Mouse (Mus musculus): ENCODE data around the gene Kiss1r. TPM values are rescaled to one million over a fixed set of nuclear protein-coding genes. Genes with fewer than 3 reads are reported as not detected.
"Not testable (repeated sequence)": the region's sequence is repeated elsewhere in the genome, so short reads cannot be mapped to it uniquely, and the experiment has no call there.

The Kiss1r gene
- polyA plus RNA-seq, 1 experiment from 2014 or later = 1.4 TPM

DNA sequence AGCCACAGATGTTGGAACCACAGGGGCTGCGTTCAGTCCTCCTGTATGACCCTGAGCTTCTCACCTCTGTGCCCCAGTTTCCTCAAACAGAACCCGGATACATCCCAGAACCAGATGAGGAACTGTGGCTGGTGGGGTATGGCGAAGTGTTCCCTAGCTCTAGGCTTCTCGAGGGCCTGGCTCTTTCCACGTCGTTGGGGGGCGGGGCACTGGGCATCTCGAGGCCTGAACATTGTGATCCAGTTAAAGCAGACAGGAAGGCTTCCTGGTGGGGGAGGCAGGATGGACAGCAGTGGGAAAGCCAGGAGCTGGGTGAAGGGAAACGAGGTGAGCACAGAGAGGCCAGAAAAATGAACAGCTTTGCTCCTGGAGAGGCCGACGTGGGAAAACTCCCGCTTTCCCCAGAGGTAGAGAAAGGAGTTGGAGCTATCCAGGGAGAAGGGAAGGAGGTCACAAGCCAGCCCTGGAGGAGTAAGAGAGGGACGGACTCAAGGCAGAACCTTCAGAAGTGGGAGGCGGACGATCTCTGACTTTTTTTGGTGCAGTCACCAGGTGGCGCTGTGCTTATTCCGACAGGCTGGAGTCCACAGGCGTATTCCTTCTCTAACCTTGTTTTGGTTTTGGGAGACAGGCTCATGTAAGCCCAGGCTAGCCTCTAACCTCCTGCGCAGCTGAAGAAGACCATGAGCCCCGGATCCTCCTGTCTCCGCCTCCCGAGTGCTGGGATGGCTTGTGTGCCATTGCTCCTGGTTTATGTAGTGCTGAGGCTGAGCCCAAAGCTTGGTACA lies 33.3 kb upstream of the Kiss1r start:
- Histone ChIP-seq H3K4me1 (peaks cover 13% of the 10 kb centered on the region), H3K4me2 (replicated peaks) (no peak overlapping the region; the same call in 1 of the 2 replicates), H3K27me3 (peaks cover 13% of the 10 kb centered on the region), H3K9ac (peak overlapping the region; percentile 29; the same call in 1 of the 2 replicates), H3K4me3 (no peak overlapping the region), H3K36me3 (no peaks in the 10 kb centered on the region), H3K9me3 (no peaks in the 10 kb centered on the region), H3K27ac (no peak overlapping the region)
- 12% methylated on average over 22 of the region's 22 CpGs for WGBS
- no peak for ATAC-seq (ENCODE audit: insufficient number of reproducible peaks, insufficient read depth, low FRiP score, low TSS enrichment)

DNA sequence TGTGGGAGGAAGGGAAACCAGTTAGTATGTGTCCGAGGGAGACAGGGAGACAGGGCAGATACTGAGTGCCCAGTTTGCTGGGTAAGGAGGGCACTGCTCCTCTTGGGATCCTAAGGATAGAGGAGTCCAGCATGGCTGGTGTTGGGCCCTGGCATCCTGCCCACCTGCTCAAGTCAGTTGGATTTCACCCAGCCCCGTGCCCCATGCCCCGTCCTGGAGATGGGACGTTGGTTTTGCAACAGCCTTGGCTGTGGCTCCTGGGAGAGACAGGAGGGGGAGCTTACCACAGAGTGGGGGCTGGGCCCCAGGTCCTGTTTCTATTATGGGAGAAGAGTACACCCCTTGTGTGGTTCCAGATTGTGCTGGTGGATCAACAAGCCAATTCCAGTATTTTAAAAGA lies 32.3 kb upstream of the Kiss1r start:
- Histone ChIP-seq H3K9ac (no peak overlapping the region), H3K36me3 (no peaks in the 10 kb centered on the region), H3K4me2 (replicated peaks) (no peak overlapping the region), H3K4me1 (peaks cover 13% of the 10 kb centered on the region), H3K27ac (no peak overlapping the region), H3K9me3 (no peaks in the 10 kb centered on the region), H3K27me3 (peaks cover 13% of the 10 kb centered on the region), H3K4me3 (no peak overlapping the region)
- ATAC-seq (ENCODE audit: insufficient number of reproducible peaks, insufficient read depth, low FRiP score, low TSS enrichment) = no peak
- WGBS = 70% methylated on average over 4 of the region's 4 CpGs

DNA sequence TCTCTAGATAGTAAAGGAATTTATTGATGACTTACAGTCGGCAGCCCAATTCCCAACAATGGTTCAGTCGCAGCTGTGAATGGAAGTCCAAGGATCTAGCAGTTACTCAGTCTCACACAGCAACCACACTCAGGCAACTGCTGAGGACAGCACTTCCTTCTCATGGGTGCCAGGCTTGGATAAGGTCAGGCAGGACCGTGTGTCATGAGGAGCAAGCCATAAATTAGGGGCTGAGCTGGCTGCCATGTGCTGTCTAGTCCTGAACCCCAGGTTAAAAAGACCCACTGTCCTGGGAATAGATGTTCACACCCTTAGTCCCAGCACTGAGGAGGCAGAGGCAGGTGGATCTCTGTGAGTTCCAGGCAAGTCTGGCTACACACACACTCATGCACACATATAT lies 31.8 kb upstream of the Kiss1r start:
- H3K4me1 ChIP-seq = peaks cover 11% of the 10 kb centered on the region
- H3K27me3 ChIP-seq = peaks cover 13% of the 10 kb centered on the region
- H3K9ac ChIP-seq; H3K4me3 ChIP-seq; H3K9me3 ChIP-seq; H3K4me2 ChIP-seq (replicated peaks); ATAC-seq (ENCODE audit: insufficient number of reproducible peaks, insufficient read depth, low FRiP score, low TSS enrichment); H3K27ac ChIP-seq; H3K36me3 ChIP-seq: not testable (repeated sequence)
- WGBS = 81% methylated on average over 3 of the region's 3 CpGs

- no peak for ATAC-seq (ENCODE audit: insufficient number of reproducible peaks, insufficient read depth, low FRiP score, low TSS enrichment)
- Histone ChIP-seq H3K9me3 (no peaks in the 10 kb centered on the region), H3K4me2 (replicated peaks) (no peak within 1 kb of the TSS), H3K9ac (no peak within 1 kb of the TSS), H3K4me1 (peaks cover 11% of the 10 kb centered on the region), H3K27ac (no peak within 1 kb of the TSS), H3K36me3 (no peaks in the 10 kb centered on the region), H3K4me3 (no peak within 1 kb of the TSS), H3K27me3 (peaks cover 9% of the 10 kb centered on the region)
- 79% methylated on average over 6 of the region's 6 CpGs for WGBS
Measured at GRCm38 (mm10) chr10:79886054-79886453, 30.7 kb upstream of the Kiss1r start, which contains the start of gene Elane. TSS of gene Elane (plus strand) at chr10:79886247.

GRCm38 (mm10) chr10:79886611-79887010 lies 30.2 kb upstream of the Kiss1r start:
- H3K4me3 ChIP-seq = no peak overlapping the region
- H3K4me1 ChIP-seq = peaks cover 11% of the 10 kb centered on the region
- H3K27ac ChIP-seq = no peak overlapping the region
- ATAC-seq (ENCODE audit: insufficient number of reproducible peaks, insufficient read depth, low FRiP score, low TSS enrichment) = no peak
- H3K4me2 ChIP-seq (replicated peaks) = no peak overlapping the region
- peaks cover 8% of the 10 kb centered on the region for H3K27me3 ChIP-seq
- H3K36me3 ChIP-seq = no peaks in the 10 kb centered on the region
- 75% methylated on average over 8 of the region's 8 CpGs for WGBS
- H3K9ac ChIP-seq = no peak overlapping the region
- H3K9me3 ChIP-seq = no peaks in the 10 kb centered on the region

GRCm38 (mm10) chr10:79889386-79889785 lies 27.4 kb upstream of the Kiss1r start:
- WGBS = 78% methylated on average over 2 of the region's 2 CpGs
- no peak for ATAC-seq (ENCODE audit: insufficient number of reproducible peaks, insufficient read depth, low FRiP score, low TSS enrichment)
- no peak overlapping the region for H3K27ac ChIP-seq

GRCm38 (mm10) chr10:79890670-79891069 lies 26.1 kb upstream of the Kiss1r start, which contains the start of gene Cfd:
TSS of gene Cfd (plus strand) at chr10:79890853.
- H3K4me3 ChIP-seq = no peak within 1 kb of the TSS
- H3K4me2 ChIP-seq (replicated peaks) = no peak within 1 kb of the TSS
- H3K4me1 ChIP-seq = no peaks in the 10 kb centered on the region
- peaks cover 17% of the 10 kb centered on the region for H3K36me3 ChIP-seq
- H3K27ac ChIP-seq = no peak within 1 kb of the TSS
- no peaks in the 10 kb centered on the region for H3K27me3 ChIP-seq
- peak within 1 kb of the TSS; percentile 27 for H3K9ac ChIP-seq
- no peaks in the 10 kb centered on the region for H3K9me3 ChIP-seq
- no peak for ATAC-seq (ENCODE audit: insufficient number of reproducible peaks, insufficient read depth, low FRiP score, low TSS enrichment)
- WGBS = 47% methylated on average over 5 of the region's 5 CpGs

More at GRCm38 (mm10) chr10:79889386-79889785, 27.4 kb upstream of the Kiss1r start:
- Histone ChIP-seq H3K9me3 (no peaks in the 10 kb centered on the region), H3K27me3 (no peaks in the 10 kb centered on the region), H3K9ac (no peak overlapping the region), H3K36me3 (peaks cover 7% of the 10 kb centered on the region; the same call in 1 of the 2 replicates), H3K4me1 (no peaks in the 10 kb centered on the region), H3K4me2 (replicated peaks) (no peak overlapping the region), H3K4me3 (no peak overlapping the region)

GRCm38 (mm10) chr10:79892451-79893118 lies 24.2 kb upstream of the Kiss1r start:
- not testable (repeated sequence) for H3K4me2 ChIP-seq (replicated peaks); H3K4me3 ChIP-seq; H3K27ac ChIP-seq; H3K9ac ChIP-seq; H3K27me3 ChIP-seq; H3K9me3 ChIP-seq; ATAC-seq (ENCODE audit: insufficient number of reproducible peaks, insufficient read depth, low FRiP score, low TSS enrichment); H3K4me1 ChIP-seq
- 43% methylated on average over 22 of the region's 22 CpGs for WGBS
- H3K36me3 ChIP-seq = peaks cover 36% of the 10 kb centered on the region

GRCm38 (mm10) chr10:79896306-79896705 lies 20.5 kb upstream of the Kiss1r start:
- WGBS = 92% methylated on average over 16 of the region's 16 CpGs
- no peak overlapping the region for H3K9ac ChIP-seq

DNA sequence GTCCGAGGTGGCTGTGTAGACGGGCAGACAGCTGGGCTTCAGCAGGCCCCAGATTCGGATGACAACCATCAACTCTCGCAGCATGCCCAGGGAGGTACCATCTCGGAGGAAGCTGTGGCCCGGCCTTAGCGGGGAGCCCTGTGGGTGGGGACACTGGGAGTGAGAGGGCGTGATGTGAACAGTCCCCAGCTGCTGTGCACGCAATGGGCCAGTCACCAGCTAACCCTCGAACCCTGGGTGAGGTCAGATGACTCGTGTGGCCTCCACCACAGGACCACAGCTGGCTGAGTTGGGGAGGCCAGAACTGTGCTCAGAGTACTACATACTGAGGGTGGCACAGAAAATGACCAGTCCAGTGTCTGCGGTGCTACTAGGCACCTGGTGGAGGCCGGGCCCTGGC lies 20.0 kb upstream of the Kiss1r start:
- WGBS = 79% methylated on average over 13 of the region's 13 CpGs

More at GRCm38 (mm10) chr10:79896306-79896705, 20.5 kb upstream of the Kiss1r start:
- no peak overlapping the region for H3K4me2 ChIP-seq (replicated peaks)
- no peak overlapping the region for H3K4me3 ChIP-seq
- no peak for ATAC-seq (ENCODE audit: insufficient number of reproducible peaks, insufficient read depth, low FRiP score, low TSS enrichment)
- no peak overlapping the region for H3K27ac ChIP-seq
- H3K27me3 ChIP-seq = no peaks in the 10 kb centered on the region
- H3K9me3 ChIP-seq = no peaks in the 10 kb centered on the region
- peaks cover 69% of the 10 kb centered on the region for H3K36me3 ChIP-seq
- no peaks in the 10 kb centered on the region for H3K4me1 ChIP-seq

DNA sequence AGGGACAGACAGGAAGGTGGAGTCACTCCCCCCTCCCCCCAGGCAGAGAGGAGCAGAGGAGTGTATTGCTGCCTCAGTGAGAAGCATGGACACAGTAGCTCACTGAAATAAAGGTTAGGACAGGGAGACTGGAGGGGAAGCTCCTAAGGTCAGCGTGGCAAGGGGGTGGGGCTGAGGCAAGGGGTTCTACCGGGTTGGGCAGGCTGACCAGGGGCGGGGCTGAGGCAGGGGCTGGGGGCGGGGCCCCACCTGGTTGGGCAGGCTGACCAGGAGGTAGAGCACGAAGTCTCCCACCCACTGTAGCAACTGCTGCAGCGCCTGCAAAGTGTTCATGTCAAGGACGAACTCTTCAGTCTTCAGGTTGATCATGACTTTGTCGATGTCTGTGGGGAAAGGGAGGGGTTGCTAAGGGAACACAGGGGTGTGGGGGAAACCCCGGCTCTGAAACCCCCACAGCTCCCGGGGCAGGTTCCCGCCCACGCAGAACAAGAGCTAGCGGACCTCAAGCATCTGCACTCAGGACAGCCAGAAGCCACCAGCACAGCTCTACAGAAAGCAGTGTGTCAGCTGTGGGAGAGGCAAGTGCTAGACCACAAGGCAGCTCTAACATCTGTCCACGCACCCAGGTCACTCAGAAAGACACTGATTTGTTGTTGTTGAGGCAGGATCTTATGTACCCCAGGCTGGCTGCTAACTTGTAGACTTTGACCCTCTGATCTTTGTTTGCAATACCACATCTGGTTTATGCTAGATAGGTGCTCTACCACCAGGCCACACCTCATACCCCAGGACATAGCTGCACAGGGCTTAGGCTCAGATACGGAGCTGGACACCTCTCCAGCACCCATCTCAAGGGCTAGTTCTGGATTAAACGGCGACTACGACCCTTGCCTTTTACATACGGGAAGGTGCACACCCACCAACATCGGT lies 19.2 kb upstream of the Kiss1r start:
- Histone ChIP-seq H3K9ac (peak overlapping the region; percentile 19), H3K27ac (no peak overlapping the region), H3K36me3 (peaks cover 75% of the 10 kb centered on the region), H3K4me2 (replicated peaks) (no peak overlapping the region), H3K27me3 (no peaks in the 10 kb centered on the region), H3K9me3 (no peaks in the 10 kb centered on the region), H3K4me3 (no peak overlapping the region), H3K4me1 (no peaks in the 10 kb centered on the region)
- WGBS = 48% methylated on average over 20 of the region's 20 CpGs
- no peak for ATAC-seq (ENCODE audit: insufficient number of reproducible peaks, insufficient read depth, low FRiP score, low TSS enrichment)

More for the DNA sequence above, 20.0 kb upstream of the Kiss1r start:
- Histone ChIP-seq H3K4me1 (no peaks in the 10 kb centered on the region), H3K27me3 (no peaks in the 10 kb centered on the region), H3K36me3 (peaks cover 69% of the 10 kb centered on the region), H3K27ac (no peak overlapping the region), H3K4me3 (no peak overlapping the region), H3K9me3 (no peaks in the 10 kb centered on the region), H3K4me2 (replicated peaks) (no peak overlapping the region), H3K9ac (no peak overlapping the region)
- no peak for ATAC-seq (ENCODE audit: insufficient number of reproducible peaks, insufficient read depth, low FRiP score, low TSS enrichment)

All from embryonic facial prominence, embryonic 12.5 days (tissue).